ENCODE assay signal across 8 mouse cellular contexts in genomic region chr4:63459141-63459789, GRCm38 (mm10). TPM values are rescaled to one million over a fixed set of nuclear protein-coding genes. Genes with fewer than 3 reads are reported as not detected.
A peak's percentile ranks its signal among the peaks of the same experiment; 100 is the strongest.
DNase-seq lines count a peak whose midpoint lies in the region; ATAC-seq lines count a peak whose summit lies in the region.

No protein-coding gene starts in this region.

- H3K27ac ChIP-seq in neural tube, embryonic 11.5 days (ENCODE audit: low read depth, low read length), result peak overlapping the region; percentile 44; the same call in 1 of the 2 replicates
- peak overlapping the region; percentile 55 for H3K27ac ChIP-seq in forebrain, embryonic 11.5 days (ENCODE audit: low read depth, low read length)
- H3K27ac ChIP-seq in limb, embryonic 10.5 days, result peak overlapping the region; percentile 78

- 17% methylated on average over 16 of the region's 16 CpGs for WGBS in neural tube, embryonic 11.5 days
- WGBS in forebrain, embryonic 11.5 days, result 7% methylated on average over 16 of the region's 16 CpGs
- WGBS in limb, embryonic 10.5 days, result 41% methylated on average over 16 of the region's 16 CpGs

- ATAC-seq in neural tube, embryonic 11.5 days (ENCODE audit: insufficient read depth, low FRiP score, low TSS enrichment), result peak; percentile 71
- peak; percentile 87 for ATAC-seq in forebrain, embryonic 11.5 days (replicated peaks; ENCODE audit: low FRiP score)
- ATAC-seq in megakaryocyte progenitor cell, adult 5-6 weeks (replicated peaks; ENCODE audit: poor library complexity), result no peak

- H3K9me3 ChIP-seq in neural tube, embryonic 11.5 days (ENCODE audit: control insufficient read depth, low read length), result no peaks in the 10 kb centered on the region
- H3K9me3 ChIP-seq in forebrain, embryonic 11.5 days (ENCODE audit: control insufficient read depth, low read length), result no peaks in the 10 kb centered on the region
- H3K9me3 ChIP-seq in limb, embryonic 10.5 days (replicated peaks), result no peaks in the 10 kb centered on the region

- H3K36me3 ChIP-seq in neural tube, embryonic 11.5 days (ENCODE audit: control insufficient read depth, insufficient read depth, low read length), result no peaks in the 10 kb centered on the region; the same call in 1 of the 2 replicates
- H3K36me3 ChIP-seq in forebrain, embryonic 11.5 days (ENCODE audit: control insufficient read depth, insufficient read depth, low read length), result no peaks in the 10 kb centered on the region
- H3K36me3 ChIP-seq in limb, embryonic 10.5 days, result peaks cover 22% of the 10 kb centered on the region

- DNase-seq in neural tube, embryonic 11.5 days (ENCODE audit: low spot score), result peak; percentile 56
- no peak for DNase-seq in neural tube, embryonic 10.5 days (ENCODE audit: extremely low spot score, low spot score)
- DNase-seq in forebrain, embryonic 11.5 days (ENCODE audit: low spot score), result peak; percentile 74
- peak; percentile 54 for DNase-seq in limb, embryonic 10.5 days (ENCODE audit: low spot score)
- DNase-seq in right cerebral cortex, postnatal 25 days, result peak; percentile 19
- no peak for DNase-seq in MN1 (ENCODE audit: low spot score)
- no peak for DNase-seq in adrenal gland, adult 18-20 months (ENCODE audit: low spot score in 2 of 2)

- H3K4me2 ChIP-seq in neural tube, embryonic 11.5 days (ENCODE audit: low read depth), result no peak overlapping the region
- peak overlapping the region; percentile 34 for H3K4me2 ChIP-seq in forebrain, embryonic 11.5 days (ENCODE audit: low read depth, low read length, severe bottlenecking)

- H3K27me3 ChIP-seq in neural tube, embryonic 11.5 days (ENCODE audit: control insufficient read depth, insufficient read depth, low read length), result no peaks in the 10 kb centered on the region
- H3K27me3 ChIP-seq in forebrain, embryonic 11.5 days (ENCODE audit: control insufficient read depth, insufficient read depth, low read length), result peaks cover 18% of the 10 kb centered on the region
- H3K27me3 ChIP-seq in limb, embryonic 10.5 days (ENCODE audit: low read depth, poor library complexity, severe bottlenecking), result no peaks in the 10 kb centered on the region

- H3K4me1 ChIP-seq in neural tube, embryonic 11.5 days (ENCODE audit: control insufficient read depth, insufficient read depth, low read length), result peaks cover 13% of the 10 kb centered on the region
- H3K4me1 ChIP-seq in forebrain, embryonic 11.5 days (replicated peaks; ENCODE audit: control insufficient read depth, insufficient read depth, low read length), result peaks cover 9% of the 10 kb centered on the region
- H3K4me1 ChIP-seq in limb, embryonic 10.5 days, result peaks cover 62% of the 10 kb centered on the region

- H3K4me3 ChIP-seq in neural tube, embryonic 11.5 days (ENCODE audit: low read depth, low read length), result no peak overlapping the region
- H3K4me3 ChIP-seq in forebrain, embryonic 11.5 days (ENCODE audit: low read depth, low read length), result no peak overlapping the region
- 0 out of 2 replicates have a peak overlapping the region, but pooled peaks have one; percentile 1 for H3K4me3 ChIP-seq in limb, embryonic 10.5 days

- peak overlapping the region; percentile 48 for H3K9ac ChIP-seq in neural tube, embryonic 11.5 days (ENCODE audit: low read length)
- no peak overlapping the region for H3K9ac ChIP-seq in forebrain, embryonic 11.5 days (ENCODE audit: low read length)

RNA-seq across cellular contexts. Expression of gene Whrn, which starts 36.5 kb away (rescaled TPM):
- 8.0 and 10.5 TPM in 2 replicates for polyA plus RNA-seq in neural tube, embryonic 11.5 days (2014; fragmentation: Nextera tagmentation; extraction: Ambion mirVana)
- polyA plus RNA-seq in forebrain, embryonic 11.5 days (2014; fragmentation: Nextera tagmentation; extraction: Ambion mirVana), result 10.7 and 11.0 TPM in 2 replicates
- 8.5 and 13.9 TPM in 2 replicates for polyA plus RNA-seq in limb, embryonic 10.5 days (2016; fragmentation: Nextera tagmentation; extraction: Ambion mirVana)
- 1.7 and 3.6 TPM in 2 replicates for total RNA-seq in megakaryocyte progenitor cell, adult 5-6 weeks (2015)
- total RNA-seq in megakaryocyte progenitor cell, adult 5-6 weeks (2017), result 0.37 and 0.41 TPM in 2 replicates
- 10 to 100 TPM; 41.4 to 59.6 TPM for total RNA-seq in adrenal gland, adult 18-20 months (2021)

RNA-seq across cellular contexts. Expression of gene Akna, which starts 56.1 kb away (rescaled TPM):
- polyA plus RNA-seq in neural tube, embryonic 11.5 days (2014; fragmentation: Nextera tagmentation; extraction: Ambion mirVana), result 6.0 and 6.9 TPM in 2 replicates
- polyA plus RNA-seq in forebrain, embryonic 11.5 days (2014; fragmentation: Nextera tagmentation; extraction: Ambion mirVana), result 18.8 and 21.0 TPM in 2 replicates
- polyA plus RNA-seq in limb, embryonic 10.5 days (2016; fragmentation: Nextera tagmentation; extraction: Ambion mirVana), result 12.3 and 17.2 TPM in 2 replicates
- 20.9 and 26.7 TPM in 2 replicates for total RNA-seq in megakaryocyte progenitor cell, adult 5-6 weeks (2015)
- 11.8 and 13.7 TPM in 2 replicates for total RNA-seq in megakaryocyte progenitor cell, adult 5-6 weeks (2017)
- total RNA-seq in adrenal gland, adult 18-20 months (2021), result 1 to 10 TPM; 4.0 to 6.9 TPM

Comparison
In these comparisons a context has a peak if more than half of its experiments do, and no peak if none do; other contexts are left out.
1. DNase-seq: peak in neural tube, embryonic 11.5 days (single experiment), forebrain, embryonic 11.5 days (single experiment), limb, embryonic 10.5 days (single experiment) and right cerebral cortex, postnatal 25 days (single experiment); none in neural tube, embryonic 10.5 days (single experiment), MN1 (single experiment) and adrenal gland, adult 18-20 months (0 of 2).
2. Peak in every context shown above with its lines, with median percentiles within 50 percentile points of each other: H3K27ac ChIP-seq.